Mouse (Mus musculus): ENCODE results near the gene Kcnj13. TPM values are rescaled to one million over a fixed set of nuclear protein-coding genes. Genes with fewer than 3 reads are reported as not detected.

Gene Kcnj13
- polyA plus RNA-seq, 1 experiment = 14.2 TPM

DNA sequence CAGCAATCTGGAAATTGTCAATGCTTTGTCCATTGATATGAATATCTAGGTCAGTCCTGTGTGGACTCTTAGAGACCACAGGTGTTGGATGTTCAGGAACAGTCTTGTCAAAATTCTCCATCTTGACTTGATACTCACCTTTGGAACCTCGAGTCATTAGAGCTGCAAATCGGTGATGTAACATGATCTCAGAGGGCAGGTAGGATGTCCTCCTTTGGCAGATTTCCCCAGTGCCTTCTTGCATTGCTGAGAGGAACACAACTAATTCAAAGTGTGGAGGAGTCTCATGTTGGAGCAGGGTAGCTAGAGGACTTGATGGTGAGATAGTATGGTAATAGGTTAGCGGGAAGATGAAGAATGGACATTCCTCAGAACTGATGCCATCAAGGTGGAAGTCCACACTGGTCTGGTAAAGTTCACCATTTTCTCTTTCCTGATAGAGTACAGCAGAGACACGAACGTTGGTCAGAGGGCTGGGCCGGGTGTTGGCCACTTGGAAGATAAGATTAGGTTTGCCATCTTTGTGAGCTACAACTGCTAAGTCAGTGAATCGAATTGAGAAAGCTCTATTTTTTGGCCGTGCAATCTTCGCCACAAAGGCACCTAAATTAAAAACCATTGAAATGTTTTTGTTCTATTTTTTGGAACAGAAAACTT lies 8.0 kb downstream of the Kcnj13 start:
- 83% methylated on average over 9 of the region's 9 CpGs for WGBS
- Histone ChIP-seq H3K4me1 (ENCODE audit: control insufficient read depth, insufficient read depth, low read length) (no peaks in the 10 kb centered on the region), H3K4me3 (replicated peaks; ENCODE audit: extremely low read depth, low read depth, low read length) (no peak overlapping the region)
- TF ChIP-seq POLR2A (IDR thresholded peaks at IDR 0.05; ENCODE audit: borderline replicate concordance, extremely low read depth, low read depth, low read length) (no peak), CTCF (IDR thresholded peaks at IDR 0.05; ENCODE audit: insufficient read depth, low read length) (no peak)
- no peak for DNase-seq

- no peak for DNase-seq
- no peak for TF ChIP-seq CTCF (IDR thresholded peaks at IDR 0.05; ENCODE audit: insufficient read depth, low read length)
- TF ChIP-seq POLR2A (IDR thresholded peaks at IDR 0.05; ENCODE audit: borderline replicate concordance, extremely low read depth, low read depth, low read length) = no peak
- 85% methylated on average over 3 of the region's 3 CpGs for WGBS
- H3K4me1 ChIP-seq (ENCODE audit: control insufficient read depth, insufficient read depth, low read length) = no peaks in the 10 kb centered on the region; the same call in 1 of the 2 replicates
- no peak overlapping the region for H3K4me3 ChIP-seq (replicated peaks; ENCODE audit: extremely low read depth, low read depth, low read length)
Observed at GRCm38 (mm10) chr1:87381152-87381551, 13.4 kb downstream of the Kcnj13 start.

DNA sequence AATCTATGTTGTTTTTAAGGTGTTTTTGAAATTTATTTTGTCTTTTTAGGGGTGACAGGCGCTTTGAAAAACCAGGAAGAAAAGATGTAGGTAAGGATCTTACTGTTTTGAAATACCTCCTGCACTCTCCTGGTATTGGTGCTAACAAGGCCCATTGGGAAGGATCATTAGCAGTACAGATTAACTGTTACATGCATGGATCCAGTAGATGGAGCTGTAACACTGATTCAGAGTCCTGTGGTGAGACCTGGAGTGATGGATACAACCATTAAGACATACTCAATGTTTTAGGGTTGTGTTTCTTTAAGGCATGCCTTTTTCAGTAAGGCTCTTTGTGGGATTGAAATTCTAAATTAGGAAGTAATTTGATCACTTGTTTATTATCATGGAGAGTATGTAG lies 14.6 kb downstream of the Kcnj13 start:
- 96% methylated on average over 1 of the region's 1 CpGs for WGBS
- H3K4me3 ChIP-seq (replicated peaks; ENCODE audit: extremely low read depth, low read depth, low read length) = no peak overlapping the region
- H3K4me1 ChIP-seq (ENCODE audit: control insufficient read depth, insufficient read depth, low read length) = no peaks in the 10 kb centered on the region; the same call in 1 of the 2 replicates
- no peak for DNase-seq
- no peak for TF ChIP-seq POLR2A (IDR thresholded peaks at IDR 0.05; ENCODE audit: borderline replicate concordance, extremely low read depth, low read depth, low read length)
- TF ChIP-seq CTCF (IDR thresholded peaks at IDR 0.05; ENCODE audit: insufficient read depth, low read length) = no peak

DNA sequence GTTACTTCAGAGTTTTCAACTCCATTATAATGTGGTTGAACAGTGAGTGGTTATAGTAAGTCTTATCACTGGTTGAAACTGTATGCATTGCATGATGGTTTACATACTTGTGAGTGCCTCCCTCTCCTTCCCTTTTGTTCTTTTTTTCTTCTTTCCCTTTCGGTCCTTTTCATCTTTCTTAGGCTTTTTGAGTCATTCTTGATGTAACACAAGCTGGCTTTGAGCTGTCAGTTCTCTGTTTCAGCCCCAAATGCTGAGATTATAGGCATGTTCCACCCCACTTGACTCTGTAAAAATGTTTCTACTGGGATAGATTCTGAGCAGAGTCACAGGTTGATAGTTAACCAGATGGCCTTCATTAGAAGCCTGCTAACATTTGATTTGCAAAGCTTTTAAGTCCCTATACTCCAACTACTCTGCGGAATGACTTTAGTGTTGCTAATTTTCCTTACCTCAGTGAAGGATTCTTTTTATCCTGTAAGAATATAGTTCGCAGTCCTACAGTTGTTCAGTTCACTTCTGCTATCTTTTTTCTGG lies 16.4 kb downstream of the Kcnj13 start:
- Histone ChIP-seq H3K4me3 (replicated peaks; ENCODE audit: extremely low read depth, low read depth, low read length) (no peak overlapping the region), H3K4me1 (ENCODE audit: control insufficient read depth, insufficient read depth, low read length) (no peaks in the 10 kb centered on the region; the same call in 1 of the 2 replicates)
- TF ChIP-seq CTCF (IDR thresholded peaks at IDR 0.05; ENCODE audit: insufficient read depth, low read length) = no peak
- TF ChIP-seq POLR2A (IDR thresholded peaks at IDR 0.05; ENCODE audit: borderline replicate concordance, extremely low read depth, low read depth, low read length) = no peak
- DNase-seq = no peak
- WGBS = 83% methylated on average over 3 of the region's 3 CpGs

- TF ChIP-seq POLR2A (IDR thresholded peaks at IDR 0.05; ENCODE audit: borderline replicate concordance, extremely low read depth, low read depth, low read length) (no peak), CTCF (IDR thresholded peaks at IDR 0.05; ENCODE audit: insufficient read depth, low read length) (no peak)
- 55% methylated on average over 1 of the region's 1 CpGs for WGBS
- DNase-seq = no peak
- Histone ChIP-seq H3K4me3 (replicated peaks; ENCODE audit: extremely low read depth, low read depth, low read length) (no peak overlapping the region), H3K4me1 (ENCODE audit: control insufficient read depth, insufficient read depth, low read length) (no peaks in the 10 kb centered on the region)
Observed at GRCm38 (mm10) chr1:87360276-87360675, 34.3 kb downstream of the Kcnj13 start.

- 73% methylated on average over 2 of the region's 2 CpGs for WGBS
- H3K4me3 ChIP-seq (replicated peaks; ENCODE audit: extremely low read depth, low read depth, low read length) = no peak overlapping the region
- TF ChIP-seq CTCF (IDR thresholded peaks at IDR 0.05; ENCODE audit: insufficient read depth, low read length) (no peak), POLR2A (IDR thresholded peaks at IDR 0.05; ENCODE audit: borderline replicate concordance, extremely low read depth, low read depth, low read length) (no peak)
- no peaks in the 10 kb centered on the region for H3K4me1 ChIP-seq (ENCODE audit: control insufficient read depth, insufficient read depth, low read length)
- DNase-seq = no peak
Observed at GRCm38 (mm10) chr1:87350576-87350975, 44.0 kb downstream of the Kcnj13 start.

Other genes starting within 250 kb of the Kcnj13 start
- gene Ecel1, start 238.2 kb downstream of the Kcnj13 start, polyA plus RNA-seq (2012; rRNA removed) = not detected in 2 replicates
- gene Prss56, start 211.4 kb downstream of the Kcnj13 start, polyA plus RNA-seq (2012; rRNA removed) = not detected in 2 replicates
- 0.56 TPM in 1 of 2 replicates, not detected in the other for gene Chrnd, start 204.1 kb downstream of the Kcnj13 start, polyA plus RNA-seq (2012; rRNA removed)
- gene Chrng, start 190.1 kb downstream of the Kcnj13 start, polyA plus RNA-seq (2012; rRNA removed) = 0.24 TPM in 1 of 2 replicates, not detected in the other
- 17.2 and 26.6 TPM in 2 replicates for gene Eif4e2, start 180.8 kb downstream of the Kcnj13 start, polyA plus RNA-seq (2012; rRNA removed)
- gene Efhd1, start 130.4 kb downstream of the Kcnj13 start, polyA plus RNA-seq (2012; rRNA removed) = 1.7 and 3.0 TPM in 2 replicates
- 20.2 and 30.4 TPM in 2 replicates for gene Gigyf2, start 67.7 kb downstream of the Kcnj13 start, polyA plus RNA-seq (2012; rRNA removed)
- 0.34 and 1.4 TPM in 2 replicates for gene Snorc, start 75.5 kb upstream of the Kcnj13 start, polyA plus RNA-seq (2012; rRNA removed)
- gene Neu2, start 115.2 kb upstream of the Kcnj13 start, polyA plus RNA-seq (2012; rRNA removed) = 2.7 and 10.1 TPM in 2 replicates
- gene Ngef, start 179.1 kb upstream of the Kcnj13 start, polyA plus RNA-seq (2012; rRNA removed) = 7.2 and 7.4 TPM in 2 replicates
- 86.5 and 123 TPM in 2 replicates for gene Inpp5d, start 225.6 kb upstream of the Kcnj13 start, polyA plus RNA-seq (2012; rRNA removed)